Mouse (Mus musculus): ENCODE results near the gene Ndufa11.

Ndufa11 gene

DNA sequence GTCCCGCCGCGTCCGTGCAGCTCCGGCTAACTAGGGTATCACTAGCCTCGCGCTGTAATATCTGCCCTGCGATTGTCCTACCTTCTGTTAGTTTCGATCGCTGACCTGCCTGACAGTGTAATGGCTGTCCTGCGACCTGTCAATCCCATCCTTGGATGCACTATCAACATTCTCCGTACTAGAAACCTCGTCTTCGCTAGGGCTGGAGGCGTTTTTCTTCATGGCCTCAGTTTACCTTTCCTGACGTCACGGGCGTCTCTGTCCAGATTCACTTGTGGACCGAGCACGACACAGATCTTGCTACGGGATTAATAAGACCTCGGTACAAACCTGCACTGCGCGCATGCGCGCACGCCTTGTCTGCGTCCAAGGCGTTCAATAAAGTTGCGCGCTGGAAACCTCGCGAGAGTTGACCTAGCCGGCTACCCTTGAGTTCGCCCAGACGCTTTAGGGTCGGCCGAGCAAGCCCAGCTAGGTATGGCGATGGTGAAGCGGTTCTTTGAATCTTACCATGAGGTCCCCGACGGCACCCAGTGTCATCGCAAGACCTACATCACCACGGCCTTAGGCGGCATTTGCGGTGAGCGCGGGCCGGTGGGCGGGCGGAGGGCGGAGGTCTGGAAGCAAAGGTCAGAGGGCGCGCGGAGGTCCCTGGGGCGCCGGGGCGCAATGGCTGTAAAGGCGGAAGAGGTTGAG lies at the start of gene Ndufa11, which contains the start of gene Vmac:
Gene Ndufa11, plus strand, starts transcription at position 405 of the 696 bp plus-strand sequence.
Gene Vmac, minus strand, starts transcription at position 660 of the 696 bp plus-strand sequence.
- peak; percentile 86 to 92 for DNase-seq (ENCODE audit: low spot score in 2 of 2)

DNA sequence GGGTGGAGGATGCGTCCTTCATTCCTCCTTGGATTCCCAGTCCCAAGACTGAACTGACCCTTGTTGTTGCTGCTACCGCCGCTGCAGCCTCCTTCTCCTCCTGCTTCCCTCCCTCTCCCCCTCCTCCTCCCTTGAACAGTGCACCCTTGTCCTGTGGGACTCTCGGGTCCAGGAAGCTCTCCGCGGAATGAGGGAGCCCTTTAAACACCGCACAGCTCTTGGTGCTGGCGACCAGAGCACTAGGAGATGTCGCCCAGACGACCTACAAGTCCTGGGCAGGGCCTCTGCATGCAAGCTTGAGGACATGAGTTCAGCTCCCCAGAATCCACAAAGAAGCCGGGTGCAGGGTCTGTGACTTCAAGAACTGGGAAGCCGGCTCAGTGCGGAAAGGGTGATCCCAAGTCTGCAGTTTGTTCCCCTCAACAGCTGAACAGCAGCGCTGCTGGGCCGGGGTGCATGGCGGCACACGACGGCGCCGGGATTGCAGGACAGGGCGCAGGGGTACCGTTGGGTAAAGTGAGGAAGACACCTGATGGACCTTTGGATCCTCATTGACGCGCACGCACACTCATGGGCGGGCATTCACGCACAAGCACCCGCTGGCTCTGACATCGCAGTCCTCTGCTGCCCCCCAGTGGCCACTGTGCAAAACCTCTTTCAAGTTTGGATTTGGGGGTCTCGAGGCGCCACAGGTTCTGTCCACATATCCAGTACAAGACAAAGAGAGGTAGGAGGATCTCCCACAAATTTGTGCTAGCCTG lies 49.0 kb upstream of the Ndufa11 start:
- peak; percentile 60 to 80 for DNase-seq (ENCODE audit: low spot score in 2 of 2)

DNA sequence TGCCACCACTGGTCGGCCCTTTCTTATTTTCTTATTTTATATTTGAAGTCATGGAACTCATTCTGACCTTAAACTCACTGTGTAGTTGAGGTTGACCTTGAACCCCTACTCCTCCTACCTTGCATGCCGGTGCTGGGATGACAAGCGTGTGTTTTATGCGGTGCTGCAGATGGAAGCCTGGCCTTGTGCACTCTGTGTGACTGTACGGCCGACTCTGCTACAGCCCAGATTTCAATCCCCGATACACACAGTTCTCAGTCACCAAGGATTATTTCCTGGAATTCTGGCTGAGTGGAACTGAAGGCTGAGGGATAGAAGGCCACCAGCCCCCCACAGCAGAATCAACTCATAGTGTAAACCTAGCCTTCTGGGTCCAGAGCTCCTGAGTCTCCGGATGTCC lies 47.8 kb upstream of the Ndufa11 start:
- DNase-seq (ENCODE audit: low spot score in 2 of 2), result no peak

- peak; percentile 99 for DNase-seq (ENCODE audit: low spot score in 2 of 2)
These were observed 44.5 kb upstream of the Ndufa11 start, which contains the start of gene Ranbp3 for GRCm38 (mm10) chr17:56672941-56673646. TSS of gene Ranbp3 (plus strand) at chr17:56673294.

GRCm38 (mm10) chr17:56673647-56674416 lies 43.7 kb upstream of the Ndufa11 start:
- peak; percentile 22 for DNase-seq (ENCODE audit: low spot score in 2 of 2)

- no peak for DNase-seq (ENCODE audit: low spot score in 2 of 2)
These were observed 35.8 kb upstream of the Ndufa11 start for GRCm38 (mm10) chr17:56681791-56682190.

GRCm38 (mm10) chr17:56682880-56683279 lies 34.7 kb upstream of the Ndufa11 start:
- DNase-seq (ENCODE audit: low spot score in 2 of 2), result no peak

DNA sequence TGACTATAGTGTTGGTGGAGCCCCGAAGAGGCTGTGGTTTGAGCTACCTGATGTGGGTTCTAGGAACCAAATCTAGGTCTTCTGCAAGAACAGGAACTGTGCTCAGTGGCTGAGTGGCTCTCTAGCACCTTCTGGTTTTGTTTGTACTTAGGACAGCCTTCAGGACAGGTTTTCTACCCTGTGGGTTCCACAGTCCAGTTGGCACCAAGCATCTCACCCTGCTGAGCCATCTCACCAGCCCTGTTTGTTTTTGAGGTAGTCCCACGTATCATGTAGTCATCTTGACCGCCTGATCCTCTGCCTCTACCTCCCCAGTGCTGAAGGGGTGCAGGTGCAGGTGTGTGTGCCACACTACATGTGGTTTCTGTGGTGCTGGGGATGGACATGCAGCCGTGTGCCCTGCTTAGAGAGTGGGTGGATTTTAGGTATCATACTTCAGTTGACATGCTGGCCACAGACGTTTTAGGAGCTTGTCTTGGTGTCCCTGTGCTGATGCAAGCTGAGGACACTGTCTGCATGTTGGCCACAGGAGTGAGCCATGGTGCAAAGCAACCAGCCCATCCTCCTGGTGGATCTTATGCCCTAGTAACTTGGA lies 33.9 kb upstream of the Ndufa11 start:
- DNase-seq (ENCODE audit: low spot score in 2 of 2), result no peak

DNA sequence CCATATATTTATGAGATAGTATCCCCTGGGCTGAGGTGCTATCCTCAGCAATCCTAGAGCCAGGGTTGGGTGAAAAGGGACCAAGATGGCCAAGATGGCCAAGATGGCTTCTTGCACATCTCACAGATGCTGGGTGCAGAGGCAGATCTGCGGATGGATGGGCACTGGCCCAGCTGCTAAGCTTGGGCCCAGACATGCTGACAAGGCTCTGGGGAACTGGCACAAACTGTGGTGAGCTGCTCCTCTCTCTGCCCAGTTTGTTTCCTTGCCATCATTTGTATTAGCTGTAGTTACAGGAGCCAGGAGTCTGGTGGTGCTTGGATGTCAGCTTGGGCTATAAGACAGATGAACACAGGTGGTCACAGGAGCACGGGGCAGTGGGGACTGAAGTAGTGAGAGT lies 32.9 kb upstream of the Ndufa11 start:
- no peak for DNase-seq (ENCODE audit: low spot score in 2 of 2)

DNA sequence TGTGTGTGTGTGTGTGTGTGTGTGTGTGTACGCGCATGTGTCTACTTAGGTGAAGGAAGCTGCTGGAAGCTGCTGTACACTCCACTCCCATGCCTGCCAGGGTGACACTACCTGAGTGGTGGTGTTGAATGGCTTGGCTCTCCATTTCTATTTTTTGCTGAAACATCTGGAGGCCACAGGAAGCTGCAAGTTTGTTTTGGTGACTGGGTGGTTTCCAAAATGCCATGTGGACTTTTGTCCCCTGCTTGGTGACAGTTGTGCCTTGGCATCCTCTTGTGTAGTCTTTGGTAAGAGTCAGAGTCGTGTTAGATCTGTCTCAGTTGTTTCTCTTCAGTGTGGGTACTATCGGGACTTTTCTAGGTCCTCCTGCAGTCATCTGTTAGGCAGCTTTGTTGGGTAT lies 30.8 kb upstream of the Ndufa11 start:
- no peak for DNase-seq (ENCODE audit: low spot score in 2 of 2)

- no peak for DNase-seq (ENCODE audit: low spot score in 2 of 2)
These were observed 29.5 kb upstream of the Ndufa11 start for GRCm38 (mm10) chr17:56688045-56688444.

DNA sequence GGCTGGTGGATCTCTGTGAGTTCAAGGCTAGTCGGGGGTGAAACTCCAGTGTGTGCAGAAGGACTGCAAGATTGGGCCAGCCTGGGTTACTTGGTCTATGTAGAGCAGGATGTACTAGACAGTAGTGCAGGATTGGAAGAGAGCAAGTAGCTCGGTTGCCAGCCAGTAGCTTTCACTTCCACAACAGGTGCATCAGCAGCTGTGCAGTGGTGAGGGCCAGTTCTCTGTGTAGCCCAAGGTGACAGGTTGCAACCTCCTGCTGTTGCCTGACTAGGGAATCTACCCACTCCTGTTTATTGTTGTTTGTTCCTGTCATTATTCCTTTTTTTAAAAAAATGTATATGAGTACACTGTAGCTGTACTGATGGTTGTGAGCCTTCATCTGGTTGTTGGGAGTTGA lies 28.9 kb upstream of the Ndufa11 start:
- DNase-seq (ENCODE audit: low spot score in 2 of 2), result no peak

DNA sequence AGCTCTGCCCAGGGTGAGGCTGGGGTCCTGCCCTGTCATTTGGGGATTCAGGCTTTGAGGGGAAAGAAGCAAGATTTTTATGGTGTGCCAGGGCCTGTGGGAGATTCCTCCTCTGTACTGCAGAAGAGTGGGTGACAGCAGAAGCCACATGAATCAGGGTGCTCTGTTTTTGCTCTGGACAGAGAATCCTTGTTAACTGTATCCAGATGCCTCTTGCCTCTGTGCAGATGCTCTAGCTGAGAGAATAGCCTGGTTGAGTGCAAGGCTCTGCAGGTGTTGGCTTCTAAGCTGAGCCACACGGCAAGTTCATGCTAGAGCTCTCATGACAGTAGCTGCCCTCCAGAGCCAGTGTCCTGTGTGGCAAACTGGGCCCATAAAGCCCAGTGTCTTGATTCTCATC lies 24.2 kb upstream of the Ndufa11 start:
- DNase-seq (ENCODE audit: low spot score in 2 of 2), result no peak

DNA sequence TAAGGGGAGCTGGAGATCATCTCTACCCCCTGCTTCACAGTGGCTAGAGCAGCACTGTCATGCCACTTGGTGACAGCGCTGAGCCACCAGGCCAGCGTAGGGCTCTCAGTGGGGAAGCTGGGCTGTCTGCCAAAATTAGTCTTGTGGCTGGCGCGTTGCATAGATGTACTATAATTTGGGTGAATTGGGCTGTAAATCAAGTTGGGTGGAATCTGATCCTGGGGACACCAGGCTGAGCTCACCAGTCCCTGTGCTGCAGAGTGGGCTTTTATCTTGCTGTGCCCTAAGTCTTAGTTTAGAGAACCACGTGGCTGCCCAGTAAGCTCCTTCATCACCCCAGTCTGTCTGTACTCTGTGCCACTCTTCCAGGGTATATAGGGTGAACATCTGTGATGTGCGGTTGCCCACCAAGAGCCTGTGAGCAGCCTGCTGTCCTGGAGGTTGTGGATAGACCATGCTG lies 23.7 kb upstream of the Ndufa11 start:
- no peak for DNase-seq (ENCODE audit: low spot score in 2 of 2)

DNA sequence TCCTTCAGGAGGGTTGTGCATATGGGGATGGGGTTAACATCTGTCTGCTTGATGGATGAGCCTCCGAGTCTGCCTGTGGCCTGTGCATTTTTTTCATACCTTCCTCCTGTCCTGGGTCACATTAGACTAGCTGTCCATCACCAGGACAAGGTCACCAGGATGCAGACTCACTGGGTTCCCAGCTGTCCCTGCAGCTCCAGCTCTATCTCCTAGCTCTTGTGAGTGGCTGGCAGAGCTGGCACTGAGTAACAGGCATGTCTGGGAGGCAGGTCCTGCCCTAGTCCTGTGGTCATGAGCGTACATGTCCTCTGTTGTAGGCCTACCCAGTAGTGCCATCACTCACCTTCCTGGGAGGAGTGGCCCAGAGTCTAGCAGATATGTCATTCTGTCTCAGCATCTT lies 17.1 kb upstream of the Ndufa11 start:
- no peak for DNase-seq (ENCODE audit: low spot score in 2 of 2)

DNA sequence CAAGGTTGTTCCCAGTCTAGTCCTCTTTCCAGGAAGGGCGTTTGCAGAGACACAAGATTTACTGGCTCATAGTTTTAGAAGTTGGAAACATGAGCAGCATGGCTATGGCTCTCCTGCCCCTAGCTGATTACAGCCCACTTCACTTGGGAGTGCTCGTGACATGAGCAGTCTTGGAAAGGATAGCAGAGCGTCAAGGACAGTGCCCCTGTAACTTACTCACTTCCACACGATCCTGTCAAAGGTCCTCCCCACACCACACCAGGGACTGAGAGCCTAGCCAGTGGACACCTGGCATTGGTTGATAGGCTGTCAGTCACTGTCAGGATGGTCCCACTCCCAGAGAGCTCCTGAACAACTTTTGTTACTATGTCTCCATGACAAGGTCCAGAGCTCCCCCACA lies 14.5 kb upstream of the Ndufa11 start:
- DNase-seq (ENCODE audit: low spot score in 2 of 2), result no peak

- no peak for DNase-seq (ENCODE audit: low spot score in 2 of 2)
These were observed 11.1 kb upstream of the Ndufa11 start for GRCm38 (mm10) chr17:56706515-56706914.

GRCm38 (mm10) chr17:56708692-56709091 lies 8.9 kb upstream of the Ndufa11 start:
- no peak for DNase-seq (ENCODE audit: low spot score in 2 of 2)

- no peak for DNase-seq (ENCODE audit: low spot score in 2 of 2)
These were observed 7.9 kb upstream of the Ndufa11 start for GRCm38 (mm10) chr17:56709708-56710107.

GRCm38 (mm10) chr17:56715360-56715759 lies 2.2 kb upstream of the Ndufa11 start:
- DNase-seq (ENCODE audit: low spot score in 2 of 2), result no peak
